Mouse (Mus musculus) liver, embryonic 13.5 days (tissue): Measurements from ENCODE around the gene Ints6. TPM values are rescaled to one million over a fixed set of nuclear protein-coding genes. Genes with fewer than 3 reads are reported as not detected.
"Not testable (repeated sequence)": the region's sequence is repeated elsewhere in the genome, so short reads cannot be mapped to it uniquely, and the experiment has no call there.

Experiments used
- ATAC-seq: fragments of 200-750 bp; cut with Nextera tagmentation; 2 replicates; pipeline ENCODE4 v1.8.0; 2017; ENCODE audit warnings: low read depth, mild to moderate bottlenecking, moderate number of reproducible peaks, moderate library complexity
- DNase-seq: peaks from one replicate; pipeline ENCODE4 v3.0.0; 2022
- H3K27ac ChIP-seq: fragments of 300-500 bp; sonication (generic); 2 replicates; pipeline ENCODE4 v1.5.1; 2015; ENCODE audit warnings: moderate library complexity, mild to moderate bottlenecking, inconsistent platforms
- H3K27me3 ChIP-seq: fragments of 300-500 bp; sonication (generic); 2 replicates; pipeline ENCODE4 v1.6.1; 2015; ENCODE audit warnings: mild to moderate bottlenecking, inconsistent platforms
- H3K36me3 ChIP-seq: fragments of 300-500 bp; sonication (generic); 2 replicates; pipeline ENCODE4 v1.6.1; 2015; ENCODE audit warnings: mild to moderate bottlenecking, inconsistent platforms
- H3K4me1 ChIP-seq: fragments of 300-500 bp; sonication (generic); replicated peaks from 2 replicates; pipeline ENCODE4 v1.6.1; 2015; ENCODE audit warnings: inconsistent platforms
- H3K4me2 ChIP-seq: fragments of 300-500 bp; sonication (generic); 2 replicates; pipeline ENCODE4 v1.6.1; 2015; ENCODE audit warnings: inconsistent platforms, mild to moderate bottlenecking, moderate library complexity
- H3K4me3 ChIP-seq: fragments of 300-500 bp; sonication (generic); replicated peaks from 2 replicates; pipeline ENCODE4 v1.5.1; 2015; ENCODE audit warnings: mild to moderate bottlenecking, inconsistent platforms
- H3K9ac ChIP-seq: fragments of 300-500 bp; sonication (generic); 2 replicates; pipeline ENCODE4 v1.6.1; 2015; ENCODE audit warnings: mild to moderate bottlenecking, inconsistent platforms
- H3K9me3 ChIP-seq: fragments of 300-500 bp; sonication (generic); replicated peaks from 2 replicates; pipeline ENCODE4 v1.6.1; 2016; ENCODE audit warnings: inconsistent platforms
- WGBS: fragments of 180-500 bp; shearing (Covaris S2); methylation state at CpG from one replicate; pipeline ENCODE4 v1.1.7; 2015; ENCODE audit not compliant: insufficient replicate concordance; 5-methylcytosine and 5-hydroxymethylcytosine counted together
- polyA plus RNA-seq: library from polyadenylated mRNA; unstranded; fragments of >200 nt; fragmentation: Nextera tagmentation; extraction: Ambion mirVana; gene quantifications from 2 replicates; pipeline ENCODE4 v1.2.1, GENCODE M21; 2015

The Ints6 gene
- polyA plus RNA-seq, 1 experiment from 2014 or later: 10.5 TPM

- H3K9ac ChIP-seq: no peak overlapping the region
- H3K4me1 ChIP-seq: no peaks in the 10 kb centered on the region
- H3K27me3 ChIP-seq: no peaks in the 10 kb centered on the region
- DNase-seq (no peak), ATAC-seq (no peak)
- H3K27ac ChIP-seq: no peak overlapping the region
- H3K4me2 ChIP-seq: no peak overlapping the region
- H3K4me3 ChIP-seq: no peak overlapping the region
- no peaks in the 10 kb centered on the region for H3K36me3 ChIP-seq
- 62% methylated on average over 7 of the region's 7 CpGs for WGBS
- no peaks in the 10 kb centered on the region for H3K9me3 ChIP-seq
Measured at GRCm38 (mm10) chr14:62655996-62656395, 105.0 kb downstream of the Ints6 start.

GRCm38 (mm10) chr14:62651771-62652170 lies 109.2 kb downstream of the Ints6 start:
- WGBS: 69% methylated on average over 3 of the region's 3 CpGs
- H3K9me3 ChIP-seq: no peaks in the 10 kb centered on the region; the same call in 1 of the 2 replicates
- ATAC-seq: no peak

GRCm38 (mm10) chr14:62650376-62650775 lies 110.6 kb downstream of the Ints6 start:
- Histone ChIP-seq H3K27ac (no peak overlapping the region), H3K4me1 (no peaks in the 10 kb centered on the region), H3K9ac (no peak overlapping the region), H3K4me2 (no peak overlapping the region), H3K4me3 (no peak overlapping the region), H3K27me3 (no peaks in the 10 kb centered on the region), H3K36me3 (no peaks in the 10 kb centered on the region), H3K9me3 (no peaks in the 10 kb centered on the region; the same call in 1 of the 2 replicates)
- ATAC-seq (no peak), DNase-seq (no peak)
- 38% methylated on average over 3 of the region's 3 CpGs for WGBS

More at GRCm38 (mm10) chr14:62651771-62652170, 109.2 kb downstream of the Ints6 start:
- H3K4me1 ChIP-seq: no peaks in the 10 kb centered on the region
- no peak for DNase-seq
- H3K4me3 ChIP-seq: no peak overlapping the region
- no peak overlapping the region for H3K27ac ChIP-seq
- no peaks in the 10 kb centered on the region for H3K27me3 ChIP-seq
- no peak overlapping the region for H3K9ac ChIP-seq
- H3K36me3 ChIP-seq: no peaks in the 10 kb centered on the region
- no peak overlapping the region for H3K4me2 ChIP-seq

- H3K4me1 ChIP-seq: no peaks in the 10 kb centered on the region
- no peak for DNase-seq
Measured at GRCm38 (mm10) chr14:62648405-62648804, 112.6 kb downstream of the Ints6 start.

GRCm38 (mm10) chr14:62642368-62642767 lies 118.6 kb downstream of the Ints6 start:
- DNase-seq, ATAC-seq: not testable (repeated sequence)
- 64% methylated on average over 6 of the region's 7 CpGs for WGBS

More at GRCm38 (mm10) chr14:62648405-62648804, 112.6 kb downstream of the Ints6 start:
- Histone ChIP-seq H3K4me3 (no peak overlapping the region), H3K27ac (no peak overlapping the region), H3K36me3 (no peaks in the 10 kb centered on the region), H3K9me3 (no peaks in the 10 kb centered on the region; the same call in 1 of the 2 replicates), H3K9ac (no peak overlapping the region), H3K4me2 (no peak overlapping the region), H3K27me3 (no peaks in the 10 kb centered on the region)
- 77% methylated on average over 6 of the region's 6 CpGs for WGBS
- no peak for ATAC-seq

GRCm38 (mm10) chr14:62640396-62640795 lies 120.6 kb downstream of the Ints6 start:
- no peaks in the 10 kb centered on the region for H3K27me3 ChIP-seq
- H3K4me3 ChIP-seq: no peak overlapping the region
- H3K9ac ChIP-seq: no peak overlapping the region
- ATAC-seq (no peak), DNase-seq (no peak)
- no peaks in the 10 kb centered on the region for H3K4me1 ChIP-seq
- no peak overlapping the region for H3K4me2 ChIP-seq
- 53% methylated on average over 4 of the region's 4 CpGs for WGBS
- H3K36me3 ChIP-seq: no peaks in the 10 kb centered on the region
- H3K9me3 ChIP-seq: no peaks in the 10 kb centered on the region
- H3K27ac ChIP-seq: no peak overlapping the region

More at GRCm38 (mm10) chr14:62642368-62642767, 118.6 kb downstream of the Ints6 start:
- not testable (repeated sequence) for H3K4me3 ChIP-seq, H3K36me3 ChIP-seq, H3K4me2 ChIP-seq, H3K27me3 ChIP-seq, H3K4me1 ChIP-seq, H3K9ac ChIP-seq, H3K9me3 ChIP-seq, H3K27ac ChIP-seq

- DNase-seq (no peak), ATAC-seq (no peak)
- no peak overlapping the region for H3K27ac ChIP-seq
- no peak overlapping the region for H3K4me3 ChIP-seq
- no peaks in the 10 kb centered on the region for H3K4me1 ChIP-seq
- 69% methylated on average over 5 of the region's 5 CpGs for WGBS
- H3K9ac ChIP-seq: no peak overlapping the region
- H3K36me3 ChIP-seq: no peaks in the 10 kb centered on the region
- H3K4me2 ChIP-seq: no peak overlapping the region
- H3K27me3 ChIP-seq: no peaks in the 10 kb centered on the region
- no peaks in the 10 kb centered on the region for H3K9me3 ChIP-seq
Measured at GRCm38 (mm10) chr14:62639551-62639950, 121.4 kb downstream of the Ints6 start.

GRCm38 (mm10) chr14:62639111-62639510 lies 121.9 kb downstream of the Ints6 start:
- no peaks in the 10 kb centered on the region for H3K9me3 ChIP-seq
- H3K4me2 ChIP-seq: no peak overlapping the region
- ATAC-seq: no peak
- H3K9ac ChIP-seq: no peak overlapping the region
- H3K27ac ChIP-seq: no peak overlapping the region
- no peaks in the 10 kb centered on the region for H3K27me3 ChIP-seq
- DNase-seq: no peak
- WGBS: 40% methylated on average over 6 of the region's 6 CpGs
- no peaks in the 10 kb centered on the region for H3K4me1 ChIP-seq
- H3K4me3 ChIP-seq: no peak overlapping the region
- H3K36me3 ChIP-seq: no peaks in the 10 kb centered on the region

GRCm38 (mm10) chr14:62638345-62638702 lies 122.6 kb downstream of the Ints6 start:
- ATAC-seq: no peak
- Histone ChIP-seq H3K4me3 (no peak overlapping the region), H3K27ac (no peak overlapping the region), H3K36me3 (no peaks in the 10 kb centered on the region), H3K4me1 (no peaks in the 10 kb centered on the region), H3K9me3 (no peaks in the 10 kb centered on the region), H3K4me2 (no peak overlapping the region), H3K27me3 (no peaks in the 10 kb centered on the region), H3K9ac (no peak overlapping the region)
- 50% methylated on average over 6 of the region's 6 CpGs for WGBS
- no peak for DNase-seq

- H3K4me2 ChIP-seq: no peak overlapping the region
- no peak overlapping the region for H3K27ac ChIP-seq
- H3K4me1 ChIP-seq: no peaks in the 10 kb centered on the region
- no peaks in the 10 kb centered on the region for H3K9me3 ChIP-seq
- DNase-seq: no peak
- 21% methylated on average over 9 of the region's 9 CpGs for WGBS
- H3K27me3 ChIP-seq: no peaks in the 10 kb centered on the region
- H3K4me3 ChIP-seq: no peak overlapping the region
- no peaks in the 10 kb centered on the region for H3K36me3 ChIP-seq
- H3K9ac ChIP-seq: no peak overlapping the region
- no peak for ATAC-seq
Measured at GRCm38 (mm10) chr14:62637436-62638344, 123.3 kb downstream of the Ints6 start.

GRCm38 (mm10) chr14:62627951-62628350 lies 133.0 kb downstream of the Ints6 start:
- H3K4me1 ChIP-seq: no peaks in the 10 kb centered on the region
- ATAC-seq (no peak), DNase-seq (no peak)
- H3K36me3 ChIP-seq: no peaks in the 10 kb centered on the region
- no peak overlapping the region for H3K9ac ChIP-seq
- WGBS: 57% methylated on average over 5 of the region's 5 CpGs
- H3K4me3 ChIP-seq: no peak overlapping the region
- H3K9me3 ChIP-seq: no peaks in the 10 kb centered on the region
- H3K27me3 ChIP-seq: no peaks in the 10 kb centered on the region
- no peak overlapping the region for H3K27ac ChIP-seq
- no peak overlapping the region for H3K4me2 ChIP-seq
